Mouse (Mus musculus) liver, embryonic 14.5 days (tissue): ENCODE measurements around the gene Wdr72. TPM values are rescaled to one million over a fixed set of nuclear protein-coding genes. Genes with fewer than 3 reads are reported as not detected.
A peak's percentile ranks its signal among the peaks of the same experiment; 100 is the strongest.

Experiments used
- ATAC-seq: fragments of 200-750 bp; cut with Nextera tagmentation; 2 replicates; pipeline ENCODE4 v1.8.0; 2017; ENCODE audit warnings: moderate number of reproducible peaks, mild to moderate bottlenecking, moderate library complexity; ENCODE audit not compliant: insufficient read depth
- DNase-seq, 3 experiments: peaks; one replicate each; pipeline ENCODE4 v3.0.0-alpha.2; 2012 to 2013; ENCODE audit warnings: low read depth in 3 of 3, low spot score in 3 of 3
- H3K27ac ChIP-seq: fragments of 300-500 bp; sonication (generic); 2 replicates; pipeline ENCODE4 v1.5.1; 2014; ENCODE audit warnings: moderate library complexity, mild to moderate bottlenecking, control low read depth, inconsistent platforms
- H3K27me3 ChIP-seq: fragments of 300-500 bp; sonication (generic); 2 replicates; pipeline ENCODE4 v1.6.1; 2014; ENCODE audit warnings: mild to moderate bottlenecking, low read length, moderate library complexity; ENCODE audit not compliant: control insufficient read depth, insufficient read depth
- H3K36me3 ChIP-seq: fragments of 300-500 bp; sonication (generic); replicated peaks from 2 replicates; pipeline ENCODE4 v1.6.1; 2014; ENCODE audit warnings: low read depth; ENCODE audit not compliant: control insufficient read depth, insufficient read depth
- H3K4me1 ChIP-seq, 2 experiments: fragments of 200-500 bp in 1 of 2; fragments of 300-500 bp in 1 of 2; sonication (generic) in 1 of 2; replicated peaks; 2 replicates each; pipeline ENCODE4 v1.6.1; 2012 to 2014; ENCODE audit warnings: antibody characterized with exemption in 1 of 2, inconsistent platforms in 1 of 2, low read length in 1 of 2; ENCODE audit not compliant: control insufficient read depth in 2 of 2, insufficient read depth in 2 of 2
- H3K4me2 ChIP-seq: fragments of 300-500 bp; sonication (generic); 2 replicates; pipeline ENCODE4 v1.6.1; 2014; ENCODE audit warnings: low read depth, mild to moderate bottlenecking, control low read depth, moderate library complexity
- H3K4me3 ChIP-seq, 2 experiments: fragments of 200-500 bp in 1 of 2; fragments of 300-500 bp in 1 of 2; sonication (generic) in 1 of 2; 2 replicates each; pipeline ENCODE4 v1.5.1; 2012 to 2014; ENCODE audit warnings: low read depth in 2 of 2, low read length in 2 of 2, mild to moderate bottlenecking in 2 of 2, control low read depth in 1 of 2, inconsistent platforms in 1 of 2, moderate library complexity in 1 of 2; ENCODE audit not compliant: insufficient read depth in 1 of 2
- H3K9ac ChIP-seq: fragments of 300-500 bp; sonication (generic); replicated peaks from 2 replicates; pipeline ENCODE4 v1.6.1; 2014; ENCODE audit warnings: mild to moderate bottlenecking, control low read depth, moderate library complexity
- H3K9me3 ChIP-seq: fragments of 300-500 bp; sonication (generic); 2 replicates; pipeline ENCODE4 v1.6.1; 2016; ENCODE audit warnings: low read length, mixed read lengths; ENCODE audit not compliant: control insufficient read depth
- CTCF ChIP-seq: IDR thresholded peaks from 2 replicates; pipeline ENCODE4 v1.5.1; 2016; ENCODE audit warnings: antibody characterized with exemption, low read depth, control low read depth
- EP300 ChIP-seq: IDR thresholded peaks from 2 replicates; pipeline ENCODE4 v1.6.1; 2016; ENCODE audit warnings: antibody characterized with exemption, low read depth
- WGBS: fragments of 180-500 bp; shearing (Covaris S2); extraction: QIAGEN DNeasy Blood & Tissue Kit; methylation state at CpG from one replicate; pipeline ENCODE4 v1.1.7; 2014; ENCODE audit not compliant: insufficient replicate concordance; 5-methylcytosine and 5-hydroxymethylcytosine counted together
- polyA plus RNA-seq, 2 experiments: library from polyadenylated mRNA; depleted of rRNA in 1 of 2; stranded (reverse) in 1 of 2; unstranded in 1 of 2; fragments of >200 nt; fragmentation: Nextera tagmentation in 1 of 2; extraction: Ambion mirVana in 1 of 2; gene quantifications; 2 replicates each; pipeline versions ENCODE4 v1.2.1 to v1.2.3; 2012 to 2014

Gene Wdr72
- polyA plus RNA-seq, 2 experiments: 0.01 TPM; not detected in 1

DNA sequence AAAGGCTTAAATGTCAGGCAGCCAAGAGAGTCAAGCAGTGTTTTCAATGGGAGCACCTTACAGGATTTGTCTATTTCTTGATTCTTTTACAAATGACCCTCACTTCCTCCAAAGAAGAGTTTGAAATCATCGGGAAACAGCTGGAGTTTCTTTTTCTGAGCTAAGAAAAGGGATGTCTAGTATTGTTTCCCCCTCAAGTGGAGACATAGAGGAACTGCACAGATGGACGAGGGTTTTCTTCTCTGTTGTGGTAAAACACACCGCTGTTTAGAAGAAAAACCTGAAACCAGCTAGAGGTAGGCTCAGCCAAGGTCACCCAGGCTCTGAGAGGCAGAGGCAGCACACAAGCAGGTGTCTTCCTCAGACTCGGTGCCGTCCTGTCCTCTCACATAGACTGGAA lies 29.9 kb upstream of the Wdr72 start:
- Histone ChIP-seq H3K27ac (no peak overlapping the region), H3K9ac (no peak overlapping the region), H3K4me3 (no peak overlapping the region), H3K9me3 (no peaks in the 10 kb centered on the region), H3K4me1 (no peaks in the 10 kb centered on the region), H3K27me3 (no peaks in the 10 kb centered on the region), H3K4me2 (no peak overlapping the region), H3K36me3 (no peaks in the 10 kb centered on the region)
- TF ChIP-seq EP300 (no peak), CTCF (no peak)
- DNase-seq (no peak), ATAC-seq (no peak)
- WGBS: 24% methylated on average over 5 of the region's 5 CpGs

GRCm38 (mm10) chr9:74101591-74101990 lies 8.6 kb upstream of the Wdr72 start:
- Histone ChIP-seq H3K9me3 (no peaks in the 10 kb centered on the region), H3K9ac (no peak overlapping the region), H3K4me3 (no peak overlapping the region), H3K4me2 (no peak overlapping the region), H3K27me3 (no peaks in the 10 kb centered on the region), H3K27ac (no peak overlapping the region), H3K4me1 (no peaks in the 10 kb centered on the region), H3K36me3 (no peaks in the 10 kb centered on the region)
- TF ChIP-seq EP300 (no peak), CTCF (no peak)
- DNase-seq (no peak), ATAC-seq (no peak)

DNA sequence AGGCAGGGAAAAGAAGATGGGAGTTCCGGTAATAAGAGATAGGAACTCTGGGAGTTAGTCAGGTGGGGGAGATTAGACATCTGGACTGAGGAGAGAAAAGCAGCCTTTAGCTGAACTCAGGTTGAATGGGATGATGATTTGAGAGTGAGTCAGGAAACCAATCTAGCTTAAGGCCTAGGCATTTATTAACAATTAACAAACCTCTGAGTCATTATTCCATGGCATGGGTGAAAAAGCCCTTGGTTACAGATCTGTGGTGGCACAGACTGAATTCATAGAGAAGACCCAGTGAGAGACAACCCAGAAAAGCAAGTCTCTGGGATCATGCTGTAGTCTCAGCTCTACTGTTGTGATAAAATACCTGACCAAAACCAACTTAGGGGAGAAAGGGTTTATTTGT lies 7.5 kb upstream of the Wdr72 start:
- DNase-seq (no peak), ATAC-seq (no peak)
- no peak for TF ChIP-seq EP300
- TF ChIP-seq CTCF: no peak
- no peaks in the 10 kb centered on the region for H3K4me1 ChIP-seq
- H3K4me3 ChIP-seq: no peak overlapping the region
- no peaks in the 10 kb centered on the region for H3K9me3 ChIP-seq
- no peak overlapping the region for H3K4me2 ChIP-seq
- no peak overlapping the region for H3K27ac ChIP-seq
- no peaks in the 10 kb centered on the region for H3K36me3 ChIP-seq
- WGBS: 61% methylated on average over 1 of the region's 1 CpGs
- H3K27me3 ChIP-seq: no peaks in the 10 kb centered on the region
- no peak overlapping the region for H3K9ac ChIP-seq

DNA sequence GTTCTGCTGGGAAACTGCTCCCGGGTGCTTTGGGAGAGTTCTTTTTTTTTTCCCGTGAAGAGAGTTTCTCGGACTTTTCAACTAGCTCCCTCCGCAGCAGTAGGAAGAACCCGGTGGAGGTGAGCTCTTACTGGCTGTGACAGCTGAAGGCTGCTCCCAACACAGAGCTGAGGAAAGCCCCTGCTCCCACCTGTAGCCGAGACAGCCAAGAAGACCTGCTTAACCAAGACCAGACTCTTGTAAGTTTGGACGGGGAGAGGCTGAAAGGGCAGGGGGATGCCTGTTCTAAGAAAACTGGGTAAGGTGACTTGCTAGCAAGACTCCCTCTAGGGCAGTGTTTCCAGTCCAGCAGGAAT lies 283 bp downstream of the Wdr72 start:
- Histone ChIP-seq H3K9me3 (no peaks in the 10 kb centered on the region), H3K27ac (no peak overlapping the region), H3K4me2 (peak overlapping the region; percentile 38), H3K36me3 (no peaks in the 10 kb centered on the region), H3K9ac (no peak overlapping the region), H3K27me3 (no peaks in the 10 kb centered on the region), H3K4me3 (0 out of 4 replicates have a peak overlapping the region, but pooled peaks of 1 of the 2 experiments have one; percentile 14), H3K4me1 (no peaks in the 10 kb centered on the region)
- no peak for DNase-seq
- TF ChIP-seq EP300 (no peak), CTCF (no peak)
- 5% methylated on average over 7 of the region's 7 CpGs for WGBS
- ATAC-seq: no peak

GRCm38 (mm10) chr9:74112526-74112925 lies 2.4 kb downstream of the Wdr72 start:
- no peaks in the 10 kb centered on the region for H3K27me3 ChIP-seq
- H3K4me2 ChIP-seq: no peak overlapping the region
- no peaks in the 10 kb centered on the region for H3K9me3 ChIP-seq
- DNase-seq (no peak), ATAC-seq (no peak)
- no peak overlapping the region for H3K9ac ChIP-seq
- no peak overlapping the region for H3K4me3 ChIP-seq
- 79% methylated on average over 9 of the region's 9 CpGs for WGBS
- H3K4me1 ChIP-seq: no peaks in the 10 kb centered on the region
- H3K27ac ChIP-seq: no peak overlapping the region
- TF ChIP-seq CTCF: no peak
- TF ChIP-seq EP300: no peak
- no peaks in the 10 kb centered on the region for H3K36me3 ChIP-seq
